Mouse (Mus musculus): ENCODE measurements around the gene 2310061N02Rik.
"Not testable (repeated sequence)": the region's sequence is repeated elsewhere in the genome, so short reads cannot be mapped to it uniquely, and the experiment has no call there.

The 2310061N02Rik gene

DNA sequence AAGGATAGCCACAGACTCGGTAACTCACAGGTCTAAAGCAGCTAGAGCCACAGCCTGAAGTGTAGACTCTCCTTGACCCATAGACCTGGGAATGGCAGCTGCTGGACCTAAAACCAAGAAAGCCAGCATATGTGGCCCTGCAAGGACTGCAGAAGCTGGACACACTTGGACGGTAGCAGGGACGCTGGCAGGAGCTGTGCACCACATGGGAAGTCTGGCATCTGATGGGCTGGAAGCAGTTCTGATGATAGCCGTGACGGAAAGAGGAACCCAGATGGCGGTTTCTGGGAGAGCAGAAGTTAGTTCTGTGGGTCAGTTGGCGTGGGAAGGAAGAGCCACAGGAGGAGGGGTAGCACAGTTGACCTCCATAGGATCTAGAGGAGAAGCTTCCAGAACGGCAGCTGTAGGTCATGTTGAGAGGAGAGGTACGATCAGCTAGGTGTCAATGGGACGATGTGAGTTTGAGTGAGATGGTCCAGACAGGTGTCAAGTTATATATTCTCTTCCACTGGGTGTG lies at the start of gene 2310061N02Rik:
2310061N02Rik (minus strand) TSS at position 467 of the 517 bp plus-strand sequence.
- DNase-seq (ENCODE audit: low read depth, low spot score), result no peak

DNA sequence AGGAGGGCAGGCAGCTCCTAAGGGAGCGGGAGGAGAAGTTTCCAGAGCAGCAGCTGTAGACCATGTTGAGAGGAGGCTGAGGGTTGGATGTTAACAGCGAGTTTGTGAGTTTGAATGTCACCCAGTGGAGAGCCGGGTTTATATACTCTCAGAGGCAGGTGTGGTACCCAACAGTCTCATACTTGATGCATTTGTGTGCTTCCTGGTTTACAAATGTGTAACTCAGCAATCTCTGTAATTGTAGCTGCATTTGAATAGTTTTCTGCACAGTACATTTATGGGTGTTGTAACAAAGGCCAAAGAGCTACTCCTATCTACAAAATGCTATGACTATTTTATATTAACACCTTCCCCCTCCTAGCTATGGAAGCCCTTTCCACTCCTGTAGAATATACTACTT lies 43.8 kb upstream of the 2310061N02Rik start, which contains the start of gene Krtap13:
Krtap13 (minus strand) TSS at position 101 of the 400 bp plus-strand sequence.
- DNase-seq (ENCODE audit: low read depth, low spot score), result not testable (repeated sequence)

DNA sequence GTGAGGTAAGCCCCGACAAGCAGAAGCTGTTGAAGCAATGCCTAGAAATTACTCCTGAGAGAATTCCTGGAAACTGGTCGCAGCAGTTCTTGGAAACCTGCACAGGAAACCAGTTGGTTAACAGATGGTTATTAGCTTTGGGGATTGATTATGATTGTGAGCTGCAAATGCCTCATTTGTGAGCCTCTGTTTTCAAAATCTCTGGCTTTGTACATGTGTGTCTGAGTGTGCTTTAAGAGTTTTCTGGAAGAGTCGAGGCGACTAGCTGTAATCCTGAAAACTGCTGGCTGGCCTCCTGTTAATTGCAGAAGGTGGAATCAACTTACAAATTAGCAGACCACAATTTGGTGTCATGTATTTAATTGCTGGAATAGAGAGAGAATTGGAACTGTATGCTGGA lies 40.2 kb upstream of the 2310061N02Rik start:
- DNase-seq (ENCODE audit: low read depth, low spot score), result no peak

DNA sequence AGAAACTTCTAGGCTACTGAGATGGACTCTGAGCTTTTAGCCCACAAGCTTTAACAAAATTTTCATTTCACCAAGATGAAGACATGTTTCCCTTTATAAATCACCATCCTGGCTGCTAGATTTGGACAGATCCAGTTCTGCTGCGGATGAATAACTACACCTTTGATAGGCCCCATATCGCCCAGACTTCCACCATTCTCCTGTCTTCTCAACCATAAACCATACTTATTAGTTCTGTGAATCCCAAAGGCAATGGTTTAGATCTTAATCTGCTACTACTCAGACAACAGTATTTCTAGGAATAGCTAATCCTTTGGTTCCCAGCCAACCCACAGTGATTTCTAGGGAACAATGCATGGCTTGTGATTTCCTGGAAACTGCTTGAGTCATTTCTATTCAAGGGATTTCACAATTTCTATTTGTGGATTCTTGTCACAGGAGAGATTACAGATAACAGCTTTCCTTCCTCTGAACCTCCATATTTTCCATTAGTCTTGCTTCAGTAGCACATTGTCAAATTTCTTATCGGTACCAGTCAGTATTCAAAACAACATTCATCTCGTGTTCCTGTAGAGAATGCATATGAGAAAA lies 37.1 kb upstream of the 2310061N02Rik start:
- DNase-seq (ENCODE audit: low read depth, low spot score), result no peak

DNA sequence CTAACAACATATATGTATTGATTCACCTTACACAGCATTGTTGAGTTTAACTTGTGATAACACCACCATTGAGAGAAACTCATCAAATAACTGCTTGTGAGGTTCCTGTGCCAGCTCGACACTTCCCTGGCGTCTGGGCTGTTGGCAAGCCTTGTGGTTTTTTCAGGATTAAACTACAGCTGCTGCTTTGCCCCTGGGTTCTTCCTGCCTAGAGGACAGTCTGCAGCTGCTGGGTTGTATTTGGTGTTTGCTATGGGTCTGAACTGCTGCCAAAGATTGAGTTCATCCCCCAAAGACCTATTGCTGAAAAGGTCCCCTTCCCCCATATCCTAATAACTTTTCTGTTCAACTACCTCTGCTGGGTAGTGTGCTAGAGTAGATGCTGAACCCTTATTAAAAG lies 27.6 kb upstream of the 2310061N02Rik start:
- DNase-seq (ENCODE audit: low read depth, low spot score), result no peak

DNA sequence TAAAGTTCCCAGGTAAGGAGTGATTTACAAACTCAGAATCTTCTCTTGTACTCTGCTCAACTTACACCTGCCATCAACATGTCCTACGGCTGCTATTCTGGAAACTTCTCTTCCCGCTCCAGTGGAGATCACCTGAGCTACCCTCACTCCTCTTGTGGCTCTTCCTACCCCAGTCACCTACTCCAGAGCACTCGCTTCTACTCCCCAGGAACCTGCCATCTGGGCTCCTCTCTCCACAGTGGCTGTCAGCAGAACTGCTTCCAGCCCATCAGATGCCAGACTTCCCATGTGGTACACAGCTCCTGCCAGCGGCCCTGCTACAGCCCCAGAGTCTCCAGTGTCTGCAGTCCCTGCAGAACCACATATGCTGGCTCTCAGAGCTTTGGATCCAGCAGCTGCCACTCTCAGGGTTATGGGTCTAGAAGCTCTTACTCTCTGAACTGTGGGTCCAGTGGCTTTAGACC lies 21.1 kb upstream of the 2310061N02Rik start, which contains the start of gene Krtap13-1:
Krtap13-1 (plus strand) TSS at position 51 of the 464 bp plus-strand sequence.
- no peak for DNase-seq (ENCODE audit: low read depth, low spot score)

DNA sequence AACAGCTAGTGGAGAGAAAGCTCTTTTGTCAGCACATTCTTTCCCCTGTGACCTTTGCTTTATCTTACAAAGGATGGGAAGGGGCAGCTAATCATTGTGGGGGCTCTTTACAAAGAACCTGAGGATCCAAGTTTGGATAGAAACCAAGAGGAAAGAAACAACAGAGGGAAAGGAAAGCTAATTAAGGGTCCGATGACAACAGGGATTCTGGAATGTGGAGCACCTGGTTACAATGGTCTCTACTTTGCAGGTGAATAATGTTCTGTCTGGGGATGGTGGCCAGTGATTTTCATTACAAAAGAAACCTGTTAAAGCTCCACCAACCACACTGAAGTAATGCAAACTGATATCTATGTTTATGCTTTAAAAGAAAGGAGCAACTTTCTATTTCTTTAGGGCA lies 12.3 kb upstream of the 2310061N02Rik start:
- no peak for DNase-seq (ENCODE audit: low read depth, low spot score)

DNA sequence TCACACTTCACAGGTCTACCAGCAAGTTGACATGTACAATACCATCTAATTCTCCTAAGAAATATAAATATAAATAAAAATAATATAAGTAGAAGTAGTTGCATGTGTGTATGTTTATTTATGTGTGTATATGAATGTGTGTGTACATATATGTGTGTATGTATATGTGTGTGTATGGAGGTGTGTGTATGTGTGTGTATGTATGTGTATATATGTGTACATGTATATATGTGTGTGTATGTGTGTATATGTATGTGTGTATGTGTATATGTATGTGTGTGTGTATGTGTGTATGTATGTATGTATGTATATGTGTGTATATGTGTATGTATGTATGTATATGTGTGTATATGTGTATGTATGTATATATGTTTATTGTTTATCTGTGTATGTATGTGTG lies 8.8 kb upstream of the 2310061N02Rik start:
- no peak for DNase-seq (ENCODE audit: low read depth, low spot score)

DNA sequence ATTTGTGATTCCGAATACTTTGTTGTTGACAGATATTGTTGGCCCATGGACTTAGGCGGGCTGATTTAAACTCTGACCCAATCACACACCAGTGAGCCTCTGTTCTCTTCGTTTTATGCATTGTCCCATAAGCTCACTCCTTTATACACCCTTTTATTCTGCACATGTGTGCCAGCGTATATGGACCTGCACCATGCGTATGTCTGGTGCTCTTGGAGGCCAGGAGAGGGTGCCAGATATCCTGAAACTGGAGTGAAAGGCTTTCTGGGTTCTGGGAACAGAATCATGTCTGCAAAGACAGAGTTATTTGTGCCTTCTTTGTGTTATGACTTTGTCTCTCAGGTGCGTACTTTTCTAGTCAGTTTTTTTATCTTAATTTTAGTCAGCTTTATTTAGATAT lies 3.5 kb upstream of the 2310061N02Rik start:
- DNase-seq (ENCODE audit: low read depth, low spot score), result no peak

DNA sequence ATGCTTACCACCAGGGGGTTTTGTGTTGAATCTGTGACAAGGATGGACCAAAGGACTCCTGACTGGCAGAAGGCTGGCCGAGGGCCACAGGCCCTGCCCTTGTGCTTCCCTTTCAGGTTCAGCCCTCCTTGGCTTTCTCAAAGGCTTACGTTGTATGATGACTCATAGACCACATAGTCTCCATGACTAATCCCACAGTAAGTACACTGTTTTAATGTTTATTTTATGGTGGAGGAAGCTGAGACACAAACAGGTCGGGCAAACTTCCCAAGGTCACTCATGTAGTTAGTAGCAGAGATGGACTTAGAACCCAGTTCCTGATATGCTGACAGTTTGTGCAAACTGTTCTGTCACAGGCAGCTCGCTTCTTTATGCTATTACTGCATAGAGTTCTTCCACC lies 3.0 kb upstream of the 2310061N02Rik start:
- DNase-seq (ENCODE audit: low read depth, low spot score), result no peak

DNA sequence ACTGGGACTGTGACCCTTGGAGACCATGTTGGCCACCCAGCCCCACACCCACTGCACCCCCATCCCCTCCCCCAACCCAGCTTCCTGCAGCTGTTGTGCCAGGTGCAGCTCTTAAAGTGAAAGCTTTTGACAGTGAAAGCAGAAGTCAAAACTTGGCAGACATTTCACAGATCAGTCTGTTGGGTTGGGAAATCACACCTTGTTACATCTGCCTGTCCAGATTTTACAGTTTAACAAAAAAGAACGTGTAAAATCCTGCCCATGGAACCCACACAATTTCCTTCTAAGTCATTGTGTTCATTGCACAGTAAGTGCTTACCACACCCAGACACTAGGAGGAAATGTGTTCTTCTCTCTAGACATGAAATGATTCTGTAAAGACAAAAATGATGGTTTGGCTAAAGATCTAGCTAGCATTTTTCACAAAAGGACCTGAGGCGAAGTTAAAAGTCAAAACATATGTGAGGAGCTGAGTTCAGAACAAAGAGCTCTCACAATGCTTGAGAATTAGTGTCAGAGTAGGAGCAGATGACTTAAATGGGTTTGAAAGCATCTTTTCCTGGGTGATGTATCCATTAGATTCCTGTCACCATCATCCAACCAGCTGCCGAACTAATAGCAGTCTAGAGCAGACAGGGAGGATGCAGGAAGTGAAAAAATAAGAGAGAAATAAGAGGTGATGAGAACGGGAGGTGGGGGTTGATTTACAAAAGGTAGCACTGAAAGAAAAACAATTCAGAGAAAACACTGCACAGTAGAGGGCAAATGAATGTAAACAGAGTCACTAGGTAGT lies 6.5 kb downstream of the 2310061N02Rik start:
- peak; percentile 29 for DNase-seq (ENCODE audit: low read depth, low spot score)

DNA sequence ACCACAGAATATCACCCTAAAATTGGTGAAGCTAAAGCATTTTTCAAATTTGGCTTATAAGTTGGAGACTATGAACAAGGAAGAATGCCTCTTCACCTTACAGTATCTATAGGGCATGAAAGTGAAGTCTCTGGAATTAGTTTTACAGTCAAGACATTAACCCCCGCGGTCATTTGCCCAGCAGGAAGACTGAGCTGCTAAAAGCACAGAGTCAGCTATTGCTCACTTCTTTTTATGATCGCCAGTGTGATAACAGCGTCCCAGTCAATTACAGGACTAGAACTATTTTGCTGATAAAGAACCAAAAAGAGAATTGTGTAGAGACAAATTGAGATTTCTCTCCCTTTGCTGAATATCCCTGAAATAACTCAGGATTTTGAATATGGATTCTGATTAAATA lies 11.5 kb downstream of the 2310061N02Rik start:
- DNase-seq (ENCODE audit: low read depth, low spot score), result no peak

DNA sequence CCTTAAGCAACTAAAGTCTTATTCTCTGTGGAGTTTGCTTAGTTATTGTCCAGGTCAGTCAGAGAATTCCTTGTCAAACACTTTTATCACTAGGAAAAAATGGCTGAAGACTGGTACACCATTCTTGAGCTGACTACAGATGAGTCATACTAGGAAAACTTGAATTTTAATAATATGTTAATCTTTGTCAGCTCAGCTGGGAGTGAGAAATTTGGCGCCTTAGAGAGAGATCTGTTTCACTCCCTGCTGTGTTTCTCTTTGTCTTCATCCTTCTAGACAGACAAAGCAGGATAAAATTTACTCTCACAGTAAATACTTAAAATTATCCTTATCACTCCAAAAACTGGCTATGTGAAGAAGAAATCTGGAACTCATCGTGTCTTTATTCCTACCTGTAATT lies 26.5 kb downstream of the 2310061N02Rik start:
- no peak for DNase-seq (ENCODE audit: low read depth, low spot score)

DNA sequence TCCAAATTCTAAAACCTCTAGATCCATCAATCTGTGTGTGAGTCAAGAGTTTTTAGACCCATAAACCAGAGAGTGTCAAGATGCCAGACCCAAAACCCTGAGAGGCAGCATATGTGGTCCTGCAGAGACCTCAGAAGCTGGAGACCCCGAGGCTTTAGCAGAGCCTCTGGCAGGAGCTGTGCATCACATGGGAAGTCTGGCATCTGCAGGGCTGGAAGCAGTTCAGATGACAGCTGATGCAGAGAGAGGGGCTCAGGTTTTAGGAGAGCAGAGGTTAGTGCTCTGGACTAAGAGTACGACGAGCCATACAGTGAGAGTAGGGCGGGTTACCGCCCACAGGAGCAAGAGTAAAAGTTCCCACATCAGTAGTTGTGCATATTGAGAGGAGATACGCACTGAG lies 28.7 kb downstream of the 2310061N02Rik start:
- no peak for DNase-seq (ENCODE audit: low read depth, low spot score)

DNA sequence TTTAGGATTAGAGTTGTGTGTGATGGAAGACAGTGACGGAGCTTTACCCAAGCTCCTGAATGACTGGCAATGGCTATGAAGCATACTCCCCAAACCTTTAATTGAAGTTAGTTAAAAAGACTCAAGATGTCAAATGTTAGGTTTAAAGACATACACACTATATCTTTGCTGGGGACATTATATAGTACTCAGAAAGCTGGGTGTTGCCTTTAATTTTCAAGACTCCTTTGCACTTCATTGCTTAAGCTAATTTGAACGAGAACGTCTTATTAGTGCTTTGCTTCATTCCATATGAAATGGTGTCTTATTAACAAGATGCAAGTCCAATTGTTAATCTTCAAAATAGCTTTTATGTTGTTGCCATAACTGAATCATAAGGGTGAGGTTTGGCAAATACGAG lies 36.2 kb downstream of the 2310061N02Rik start, which contains the start of gene Krtap27-1:
Krtap27-1 (minus strand) TSS at position 101 of the 400 bp plus-strand sequence.
- no peak for DNase-seq (ENCODE audit: low read depth, low spot score)

DNA sequence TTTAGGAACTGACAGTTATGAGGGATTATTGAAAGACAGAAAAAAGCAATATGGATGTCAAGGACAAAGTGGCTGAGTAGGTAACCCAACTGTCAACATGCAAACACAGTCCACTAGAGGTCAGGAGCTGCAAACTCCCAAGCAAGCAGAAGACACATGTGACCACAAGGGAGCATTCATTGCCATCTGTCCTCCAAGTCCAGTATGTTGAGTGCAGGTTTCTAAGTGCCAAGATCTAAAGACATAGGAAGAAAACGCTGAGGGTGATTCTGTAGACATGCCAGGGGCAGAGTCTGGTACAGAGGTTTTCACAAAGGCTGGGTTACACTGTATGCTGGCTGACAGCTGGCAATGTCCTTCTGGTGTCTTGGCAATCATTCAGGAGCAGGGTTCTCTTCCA lies 50.3 kb downstream of the 2310061N02Rik start:
- peak; percentile 34 for DNase-seq (ENCODE audit: low read depth, low spot score)

Measured in CD4-positive, CD25-positive, alpha-beta regulatory T cell, adult 2 months (primary cell).